Mouse (Mus musculus) erythroblast, embryonic 14.5 days (primary cell): ENCODE results near the gene Gtpbp2.

ENCODE experiments used
- GATA1 ChIP-seq: IDR thresholded peaks from 2 replicates; pipeline ENCODE4 v1.6.1; 2012; ENCODE audit warnings: low read length, inconsistent platforms, mixed read lengths
- TAL1 ChIP-seq: IDR thresholded peaks from 3 replicates; pipeline ENCODE4 v1.6.1; 2012; ENCODE audit warnings: low read length, inconsistent platforms, mixed read lengths

DNA sequence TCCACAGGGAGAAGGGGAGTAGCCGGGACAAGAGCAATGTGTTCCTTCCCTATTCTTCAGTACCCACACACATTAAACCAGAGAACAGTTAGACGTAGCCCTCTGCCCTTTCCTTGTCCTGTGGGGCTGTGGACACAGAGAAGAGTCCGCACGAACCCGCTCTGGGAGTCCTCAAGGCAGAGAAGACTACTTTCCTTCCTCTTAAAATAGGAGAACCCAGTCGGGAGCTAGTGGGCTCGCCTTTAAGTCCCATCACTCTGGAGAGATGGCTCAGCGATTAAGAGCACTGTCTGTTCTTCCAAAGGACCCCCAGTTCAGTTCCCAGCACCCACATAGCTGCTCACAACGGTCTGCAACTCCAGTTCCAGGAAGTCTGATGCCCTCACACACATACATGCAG, 878 bp downstream of the Gtpbp2 start:
- TF ChIP-seq GATA1 (no peak), TAL1 (no peak)
